Mouse (Mus musculus): ENCODE data around the gene Slit1. TPM values are rescaled to one million over a fixed set of nuclear protein-coding genes. Genes with fewer than 3 reads are reported as not detected.

Slit1 gene
- polyA plus RNA-seq, 1 experiment from 2014 or later = 18.0 TPM

- Histone ChIP-seq H3K27ac (peak overlapping the region; percentile 83), H3K9me3 (no peaks in the 10 kb centered on the region), H3K27me3 (ENCODE audit: insufficient read depth, poor library complexity, severe bottlenecking) (peaks cover 98% of the 10 kb centered on the region), H3K36me3 (peaks cover 3% of the 10 kb centered on the region; the same call in 1 of the 2 replicates), H3K4me3 (peak overlapping the region; percentile 7; the same call in 1 of the 2 replicates), H3K4me1 (replicated peaks) (peaks cover 72% of the 10 kb centered on the region)
- DNase-seq (ENCODE audit: low spot score) = peak; percentile 95
- WGBS = 16% methylated on average over 19 of the region's 19 CpGs
These were observed 26.9 kb downstream of the Slit1 start for GRCm38 (mm10) chr19:41716233-41717218.

DNA sequence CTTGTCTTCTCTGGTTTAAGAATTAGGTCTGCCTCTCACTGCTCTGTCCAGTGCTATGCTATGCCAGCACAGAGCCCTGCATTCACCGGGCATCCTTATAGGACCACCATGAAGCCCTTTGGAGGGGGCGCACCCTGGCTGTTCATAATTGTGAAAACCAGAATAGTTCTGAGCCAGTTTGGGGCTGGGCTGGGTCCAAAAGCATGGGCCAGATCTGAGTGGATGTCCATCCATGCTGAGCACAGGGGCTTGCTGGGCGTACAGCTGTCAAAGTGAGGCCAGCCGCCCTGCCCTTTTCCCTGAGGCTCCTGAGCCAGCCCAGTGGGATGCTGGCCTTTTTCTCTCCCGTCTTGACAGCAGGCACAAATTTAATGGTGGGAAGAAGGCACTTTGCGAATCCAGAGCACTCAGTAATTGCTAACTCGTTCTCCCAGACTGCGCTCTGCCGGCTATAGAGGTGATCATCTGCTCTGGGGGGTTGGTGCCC, 29.0 kb downstream of the Slit1 start:
- no peaks in the 10 kb centered on the region for H3K9me3 ChIP-seq
- H3K4me3 ChIP-seq = no peak overlapping the region
- peaks cover 64% of the 10 kb centered on the region for H3K4me1 ChIP-seq (replicated peaks)
- H3K27ac ChIP-seq = peak overlapping the region; percentile 46
- peaks cover 5% of the 10 kb centered on the region; the same call in 1 of the 2 replicates for H3K36me3 ChIP-seq
- DNase-seq (ENCODE audit: low spot score) = peak; percentile 54
- 29% methylated on average over 9 of the region's 9 CpGs for whole genome bisulfite sequencing
- peaks cover 98% of the 10 kb centered on the region for H3K27me3 ChIP-seq (ENCODE audit: insufficient read depth, poor library complexity, severe bottlenecking)

DNA sequence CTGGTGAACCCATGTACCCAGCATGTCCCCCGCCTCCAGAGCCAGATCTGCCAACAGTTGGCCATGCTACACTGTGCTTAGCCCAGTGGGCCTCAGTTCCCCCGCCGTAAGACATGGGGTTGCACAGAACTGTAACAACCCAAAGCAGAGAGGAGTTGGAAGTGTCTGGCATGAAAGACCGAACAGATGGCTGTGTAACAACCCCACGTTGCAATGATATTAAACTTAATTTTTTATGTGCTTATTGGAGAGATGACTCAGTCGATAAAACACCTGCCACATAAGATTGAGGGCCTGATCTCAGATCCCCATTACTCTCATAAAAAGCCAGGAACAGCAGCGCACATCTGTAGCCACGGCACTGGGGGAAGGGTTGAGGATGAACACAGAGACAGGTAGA, 30.6 kb downstream of the Slit1 start:
- Histone ChIP-seq H3K27ac (no peak overlapping the region), H3K27me3 (ENCODE audit: insufficient read depth, poor library complexity, severe bottlenecking) (peaks cover 88% of the 10 kb centered on the region), H3K36me3 (peaks cover 5% of the 10 kb centered on the region; the same call in 1 of the 2 replicates), H3K4me3 (no peak overlapping the region), H3K9me3 (no peaks in the 10 kb centered on the region), H3K4me1 (replicated peaks) (peaks cover 53% of the 10 kb centered on the region)
- no peak for DNase-seq (ENCODE audit: low spot score)
- 94% methylated on average over 8 of the region's 8 CpGs for WGBS

DNA sequence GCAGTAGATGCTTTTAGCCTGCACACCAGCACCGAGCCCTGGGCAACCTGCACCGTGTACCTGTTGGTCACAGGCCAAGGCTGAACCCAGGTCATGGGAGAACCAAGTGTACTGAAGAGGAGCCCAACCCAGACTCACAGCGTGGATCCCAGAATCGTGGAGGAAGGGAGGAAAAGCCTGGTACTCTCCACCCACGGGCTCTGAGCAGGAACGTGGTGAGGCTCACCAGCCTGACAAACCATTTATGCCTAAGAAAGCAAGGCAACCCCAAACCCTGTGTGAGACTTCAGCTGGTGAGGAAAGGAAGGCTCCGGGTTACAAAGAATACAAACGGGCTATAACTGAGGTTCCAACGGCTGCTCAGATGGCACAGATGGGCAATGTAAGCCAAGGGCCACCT, 31.8 kb downstream of the Slit1 start:
- 89% methylated on average over 9 of the region's 9 CpGs for WGBS
- peaks cover 88% of the 10 kb centered on the region for H3K27me3 ChIP-seq (ENCODE audit: insufficient read depth, poor library complexity, severe bottlenecking)
- H3K4me1 ChIP-seq (replicated peaks) = peaks cover 53% of the 10 kb centered on the region
- peaks cover 5% of the 10 kb centered on the region; the same call in 1 of the 2 replicates for H3K36me3 ChIP-seq
- H3K27ac ChIP-seq = no peak overlapping the region
- H3K9me3 ChIP-seq = no peaks in the 10 kb centered on the region
- H3K4me3 ChIP-seq = no peak overlapping the region
- DNase-seq (ENCODE audit: low spot score) = no peak

DNA sequence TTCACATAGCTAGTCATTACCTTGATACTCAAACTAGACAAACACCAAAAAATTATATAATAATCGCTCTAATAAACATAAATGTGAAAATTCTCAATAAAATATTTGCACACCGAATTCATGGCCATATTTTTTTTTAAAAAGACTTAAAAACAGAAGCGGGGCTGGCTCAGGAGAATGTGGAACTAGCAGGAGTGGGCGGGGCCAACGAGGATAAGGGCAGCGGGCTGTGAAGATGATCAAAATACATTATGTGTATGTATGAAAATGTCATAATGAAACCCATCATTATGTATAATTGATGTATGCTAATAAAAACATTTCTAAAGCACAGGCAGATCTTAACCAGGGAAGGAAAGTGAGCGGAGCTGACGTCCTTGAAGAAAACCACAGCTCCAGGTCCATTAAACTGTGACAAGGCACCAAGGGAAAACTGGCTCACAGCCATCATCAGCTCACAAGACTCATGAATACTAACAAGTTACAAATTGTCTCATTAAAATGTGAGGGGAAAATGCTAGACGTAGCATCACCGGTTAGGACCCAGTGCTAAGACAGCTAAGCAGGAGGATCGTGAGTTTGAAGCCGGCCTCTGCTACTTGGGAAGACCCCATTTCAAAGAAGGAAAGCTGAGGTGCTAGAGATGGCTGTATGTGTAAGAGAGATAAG, 33.8 kb downstream of the Slit1 start:
- Histone ChIP-seq H3K9me3 (no peaks in the 10 kb centered on the region), H3K36me3 (peaks cover 5% of the 10 kb centered on the region; the same call in 1 of the 2 replicates), H3K27ac (no peak overlapping the region), H3K4me3 (no peak overlapping the region), H3K4me1 (replicated peaks) (peaks cover 53% of the 10 kb centered on the region), H3K27me3 (ENCODE audit: insufficient read depth, poor library complexity, severe bottlenecking) (peaks cover 88% of the 10 kb centered on the region)
- DNase-seq (ENCODE audit: low spot score) = no peak
- 88% methylated on average over 12 of the region's 12 CpGs for WGBS

DNA sequence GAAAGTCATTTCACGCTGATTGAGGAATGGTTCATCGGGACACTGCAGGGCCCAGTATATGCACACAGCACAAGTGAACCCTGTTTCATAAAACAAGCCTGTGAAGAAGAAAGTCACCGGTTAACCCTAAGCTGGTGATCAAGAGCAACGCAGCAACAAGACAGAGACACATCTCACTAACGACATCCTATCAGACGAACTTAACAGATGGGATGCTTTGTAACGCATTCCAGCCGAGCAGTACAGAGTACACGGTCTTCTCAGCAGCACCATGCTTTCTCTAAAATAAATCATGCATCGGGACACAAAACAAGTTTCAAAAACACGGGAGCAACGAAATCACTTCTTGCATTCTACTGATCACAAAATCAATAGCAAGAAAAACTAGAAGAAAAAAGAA, 35.6 kb downstream of the Slit1 start:
- DNase-seq (ENCODE audit: low spot score) = no peak
- Histone ChIP-seq H3K9me3 (no peaks in the 10 kb centered on the region), H3K4me3 (no peak overlapping the region), H3K4me1 (replicated peaks) (peaks cover 49% of the 10 kb centered on the region), H3K27me3 (ENCODE audit: insufficient read depth, poor library complexity, severe bottlenecking) (peaks cover 91% of the 10 kb centered on the region), H3K27ac (peak overlapping the region; percentile 41; the same call in 1 of the 2 replicates), H3K36me3 (peaks cover 5% of the 10 kb centered on the region; the same call in 1 of the 2 replicates)
- 55% methylated on average over 12 of the region's 12 CpGs for WGBS

DNA sequence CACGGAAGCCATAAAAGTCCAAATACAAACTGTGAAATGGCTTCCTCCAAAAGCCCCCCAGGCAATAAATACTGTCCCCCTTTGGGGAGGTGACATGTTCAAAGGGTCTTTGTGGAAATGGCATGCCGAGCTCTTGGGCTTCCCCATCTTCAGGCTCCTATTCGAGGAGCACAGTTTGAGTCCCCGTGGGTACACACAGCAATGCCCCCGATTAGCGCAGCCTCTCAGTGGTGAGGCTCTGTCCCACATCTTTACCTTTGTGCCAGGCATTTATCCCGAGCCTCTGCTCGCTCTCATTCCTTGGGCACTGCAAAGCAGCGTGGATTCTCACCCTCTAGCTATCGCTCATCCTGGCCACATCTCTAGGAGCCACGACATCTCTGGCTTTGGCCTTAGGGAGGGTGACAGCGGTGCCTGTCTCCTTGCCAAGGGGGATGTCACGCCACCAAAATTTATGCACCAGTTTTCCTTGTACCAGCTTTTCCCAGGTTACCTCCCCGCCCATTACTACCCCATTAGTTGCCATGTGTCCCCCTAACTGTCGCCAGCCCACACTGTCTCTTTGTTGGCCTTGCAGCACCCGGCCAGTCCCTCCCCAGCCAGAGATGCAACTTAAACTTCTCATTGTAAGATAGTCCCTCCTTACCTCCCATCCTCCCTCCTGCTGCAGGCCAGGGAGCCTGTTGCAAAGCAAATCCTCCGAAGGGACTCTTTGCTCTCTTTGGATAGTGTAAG, 37.2 kb downstream of the Slit1 start:
- H3K27ac ChIP-seq = peak overlapping the region; percentile 41
- peaks cover 91% of the 10 kb centered on the region for H3K27me3 ChIP-seq (ENCODE audit: insufficient read depth, poor library complexity, severe bottlenecking)
- 53% methylated on average over 17 of the region's 17 CpGs for WGBS
- no peak for DNase-seq (ENCODE audit: low spot score)
- no peak overlapping the region for H3K4me3 ChIP-seq
- H3K4me1 ChIP-seq (replicated peaks) = peaks cover 55% of the 10 kb centered on the region
- no peaks in the 10 kb centered on the region for H3K9me3 ChIP-seq
- H3K36me3 ChIP-seq = no peaks in the 10 kb centered on the region

DNA sequence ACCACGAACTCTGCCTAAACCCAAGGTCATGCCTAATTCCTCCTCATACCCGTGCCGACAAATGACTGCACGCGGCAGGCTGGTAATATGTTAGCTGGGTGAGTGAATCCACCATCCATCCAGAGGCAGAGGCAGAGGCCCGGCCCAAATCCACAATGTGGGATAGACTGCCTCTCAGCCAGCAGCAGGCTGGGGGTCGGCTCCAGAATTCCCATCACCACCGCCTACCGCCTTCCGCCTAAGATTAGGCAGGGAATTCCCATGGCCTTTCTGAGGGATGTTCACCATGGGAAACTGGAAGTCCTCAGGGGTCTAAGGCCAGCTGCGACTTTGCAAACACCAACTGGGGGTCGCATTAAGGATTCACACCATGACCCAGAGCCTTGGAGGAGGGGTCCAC, 38.0 kb downstream of the Slit1 start:
- Histone ChIP-seq H3K27me3 (ENCODE audit: insufficient read depth, poor library complexity, severe bottlenecking) (peaks cover 91% of the 10 kb centered on the region), H3K4me1 (replicated peaks) (peaks cover 62% of the 10 kb centered on the region), H3K4me3 (no peak overlapping the region), H3K36me3 (no peaks in the 10 kb centered on the region), H3K9me3 (no peaks in the 10 kb centered on the region), H3K27ac (peak overlapping the region; percentile 57)
- DNase-seq (ENCODE audit: low spot score) = peak; percentile 36
- 27% methylated on average over 12 of the region's 12 CpGs for WGBS

GRCm38 (mm10) chr19:41702638-41703037, 40.8 kb downstream of the Slit1 start:
- WGBS = 71% methylated on average over 6 of the region's 6 CpGs
- Histone ChIP-seq H3K27ac (no peak overlapping the region), H3K36me3 (no peaks in the 10 kb centered on the region), H3K4me3 (no peak overlapping the region), H3K4me1 (replicated peaks) (peaks cover 83% of the 10 kb centered on the region), H3K9me3 (no peaks in the 10 kb centered on the region), H3K27me3 (ENCODE audit: insufficient read depth, poor library complexity, severe bottlenecking) (peaks cover 92% of the 10 kb centered on the region)
- no peak for DNase-seq (ENCODE audit: low spot score)

DNA sequence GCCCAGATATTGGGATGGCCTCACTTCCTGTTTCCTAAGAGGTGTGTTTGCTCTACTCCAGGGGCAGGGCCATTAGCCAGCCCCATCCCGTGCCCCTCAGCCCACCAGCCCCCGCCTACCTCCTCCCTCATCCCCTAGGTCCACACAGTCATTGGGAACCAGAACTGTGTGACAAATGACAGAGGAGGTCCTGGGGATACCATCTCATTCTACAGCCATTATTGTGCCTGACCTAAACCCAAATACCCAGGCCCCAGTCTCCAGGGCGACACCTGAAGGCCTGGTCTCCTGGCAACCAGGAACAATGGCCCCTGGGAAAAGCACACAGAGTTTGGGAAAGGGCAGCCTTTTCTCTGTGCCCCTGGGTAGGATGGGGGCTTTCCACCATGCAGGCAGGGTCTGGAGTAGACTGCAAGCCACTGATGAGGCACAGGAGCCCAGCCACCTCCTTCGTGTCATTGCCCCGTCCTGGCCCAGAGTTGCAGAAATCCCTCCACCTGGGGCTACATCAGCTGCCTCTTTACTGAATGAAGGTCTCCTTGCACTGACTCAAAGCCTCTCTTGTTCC, 44.5 kb downstream of the Slit1 start:
- peaks cover 89% of the 10 kb centered on the region for H3K4me1 ChIP-seq (replicated peaks)
- no peaks in the 10 kb centered on the region for H3K36me3 ChIP-seq
- H3K9me3 ChIP-seq = no peaks in the 10 kb centered on the region
- H3K27me3 ChIP-seq (ENCODE audit: insufficient read depth, poor library complexity, severe bottlenecking) = peaks cover 92% of the 10 kb centered on the region
- H3K27ac ChIP-seq = peak overlapping the region; percentile 84
- 21% methylated on average over 5 of the region's 5 CpGs for WGBS
- DNase-seq (ENCODE audit: low spot score) = peak; percentile 85
- H3K4me3 ChIP-seq = peak overlapping the region; percentile 21; the same call in 1 of the 2 replicates

DNA sequence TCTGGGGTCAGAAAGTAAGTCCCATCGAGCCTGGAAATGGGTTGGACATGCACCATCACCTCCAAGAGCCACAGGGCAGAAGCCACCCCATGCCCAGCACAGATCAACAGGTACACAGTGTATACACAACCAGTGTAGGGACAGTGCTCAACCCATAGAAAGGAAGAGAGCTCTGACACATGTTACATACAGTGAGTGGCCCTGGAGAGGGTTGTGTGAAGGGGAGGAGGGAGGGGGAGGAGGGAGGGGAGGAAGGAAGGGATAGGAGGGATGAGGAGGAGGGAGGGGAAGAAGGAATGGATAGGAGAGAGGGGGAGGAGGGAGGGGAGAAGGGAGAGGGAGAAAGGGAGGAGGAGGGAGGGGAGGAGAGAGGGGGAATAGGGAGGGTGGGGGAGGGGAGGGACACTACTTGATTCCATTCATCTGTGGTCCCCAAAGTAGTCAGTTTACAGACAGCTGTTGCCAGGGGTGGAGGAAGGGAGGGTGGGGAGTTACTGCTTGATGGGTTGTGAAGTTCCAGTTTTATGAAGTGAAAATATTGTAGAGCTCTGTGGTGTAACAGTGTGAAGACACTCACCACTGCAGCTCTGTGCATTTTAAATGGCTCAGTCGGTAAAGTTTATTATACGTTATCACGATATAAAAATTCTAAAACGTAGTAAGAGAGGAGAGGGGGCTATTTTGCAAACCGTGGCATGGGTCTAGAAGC, 45.5 kb downstream of the Slit1 start:
- WGBS = 57% methylated on average over 6 of the region's 6 CpGs
- Histone ChIP-seq H3K36me3 (no peaks in the 10 kb centered on the region), H3K4me3 (no peak overlapping the region), H3K4me1 (replicated peaks) (peaks cover 97% of the 10 kb centered on the region), H3K27me3 (ENCODE audit: insufficient read depth, poor library complexity, severe bottlenecking) (peaks cover 92% of the 10 kb centered on the region), H3K9me3 (no peaks in the 10 kb centered on the region), H3K27ac (peak overlapping the region; percentile 84)
- DNase-seq (ENCODE audit: low spot score) = no peak
